Mouse (Mus musculus) ovary, postnatal 10 days (tissue): ENCODE measurements around the gene Olfr1013.

ENCODE experiments used
- DNase-seq: peaks from one replicate; pipeline ENCODE4 v3.0.0; 2022; ENCODE audit warnings: low spot score

Olfr1013 gene

GRCm38 (mm10) chr2:85766798-85767197 lies at the start of gene Olfr1013:
TSS of gene Olfr1013 (plus strand) at chr2:85767098.
- no peak for DNase-seq

GRCm38 (mm10) chr2:85725793-85726192 lies 41.1 kb upstream of the Olfr1013 start:
- DNase-seq: no peak

GRCm38 (mm10) chr2:85753822-85754221 lies 13.1 kb upstream of the Olfr1013 start:
- no peak for DNase-seq

- DNase-seq: no peak
Measured at GRCm38 (mm10) chr2:85762666-85763065, 4.2 kb upstream of the Olfr1013 start, which contains the start of gene Olfr1012. TSS of gene Olfr1012 (minus strand) at chr2:85762766.

GRCm38 (mm10) chr2:85772413-85772812 lies 5.5 kb downstream of the Olfr1013 start, which contains the start of gene Olfr1014:
TSS of gene Olfr1014 (plus strand) at chr2:85772713.
- no peak for DNase-seq

GRCm38 (mm10) chr2:85781717-85782116 lies 14.8 kb downstream of the Olfr1013 start, which contains the start of gene Olfr1015:
TSS of gene Olfr1015 (plus strand) at chr2:85782017.
- DNase-seq: no peak

GRCm38 (mm10) chr2:85792331-85792730 lies 25.4 kb downstream of the Olfr1013 start:
- DNase-seq: no peak

- DNase-seq: no peak
Measured at GRCm38 (mm10) chr2:85802444-85802843, 35.5 kb downstream of the Olfr1013 start, which contains the start of gene Olfr1016. TSS of gene Olfr1016 (minus strand) at chr2:85802544.

- no peak for DNase-seq
Measured at GRCm38 (mm10) chr2:85804501-85804900, 37.6 kb downstream of the Olfr1013 start.

- no peak for DNase-seq
Measured at GRCm38 (mm10) chr2:85818179-85818578, 51.3 kb downstream of the Olfr1013 start, which contains the start of gene Olfr1018. TSS of gene Olfr1018 (plus strand) at chr2:85818479.
